Comparison of ENCODE assay signal across 17 mouse cellular contexts in the genomic region with DNA sequence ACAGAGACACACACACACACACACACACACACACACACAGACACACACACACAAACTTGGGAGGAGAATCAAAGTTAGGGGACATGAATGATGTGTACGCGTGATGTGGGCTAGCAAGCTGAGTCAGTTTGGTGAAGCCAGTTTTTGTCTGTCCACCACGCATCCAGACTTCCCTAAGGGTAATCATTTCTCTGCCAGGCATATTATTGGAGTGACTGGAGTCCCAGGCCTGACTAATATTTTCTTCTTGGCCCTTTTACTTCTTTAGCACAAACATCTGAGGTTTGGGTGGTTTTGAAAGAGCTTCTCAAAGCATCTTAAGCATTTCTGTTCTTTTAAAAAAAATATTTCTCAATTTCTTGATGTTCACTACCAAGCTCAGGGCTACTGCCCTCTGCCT.
"Had no signal": no experiment of that assay in that cellular context is flagged by ENCODE, and none has a peak within 500 bp of the region (broad histone marks: within the 10 kb centered on the region; RNA-seq: fewer than 3 reads in every experiment).

No protein-coding gene starts in this region.

- H3K27ac ChIP-seq: midbrain, embryonic 10.5 days; midbrain, embryonic 12.5 days; neural tube, embryonic 13.5 days; neural tube, embryonic 15.5 days had no signal

- H3K4me3 ChIP-seq: midbrain, embryonic 10.5 days; midbrain, embryonic 12.5 days; myocyte; neural tube, embryonic 13.5 days; neural tube, embryonic 15.5 days had no signal

- H3K4me1 ChIP-seq: midbrain, embryonic 10.5 days; midbrain, embryonic 12.5 days; neural tube, embryonic 13.5 days; neural tube, embryonic 15.5 days had no signal

- H3K9me3 ChIP-seq: midbrain, embryonic 10.5 days; midbrain, embryonic 12.5 days; neural tube, embryonic 13.5 days; neural tube, embryonic 15.5 days had no signal

- H3K27me3 ChIP-seq: midbrain, embryonic 12.5 days; neural tube, embryonic 13.5 days; neural tube, embryonic 15.5 days had no signal

- H3K36me3 ChIP-seq: midbrain, embryonic 10.5 days; midbrain, embryonic 12.5 days; neural tube, embryonic 13.5 days; neural tube, embryonic 15.5 days had no signal

- DNase-seq: lung, embryonic 14.5 days; lung, postnatal 10 days; lung, postnatal 4 days; midbrain, embryonic 14.5 days; retina, postnatal 1 day; right cerebral cortex, adult 18-20 months; right cerebral cortex, postnatal 25 days; right cerebral cortex, postnatal 4 days; spleen, adult 18-20 months; thymus, adult 18-20 months; thymus, postnatal 14 days; thymus, postnatal 36 days had no signal
